Mouse (Mus musculus): Measurements from ENCODE around the gene Ssxb2. TPM values are rescaled to one million over a fixed set of nuclear protein-coding genes. Genes with fewer than 3 reads are reported as not detected.
"Not testable (repeated sequence)": the region's sequence is repeated elsewhere in the genome, so short reads cannot be mapped to it uniquely, and the experiment has no call there.

Ssxb2 gene
- not detected for total RNA-seq (2022)

- not testable (repeated sequence) for DNase-seq (ENCODE audit: low spot score in 2 of 2)
These were observed at the start of gene Ssxb2 for GRCm38 (mm10) chrX:8461626-8462025. TSS of gene Ssxb2 (minus strand) at chrX:8461726.

- DNase-seq (ENCODE audit: low spot score in 2 of 2) = not testable (repeated sequence)
These were observed 48.5 kb downstream of the Ssxb2 start, which contains the start of gene Ssxb1 for GRCm38 (mm10) chrX:8413005-8413404. TSS of gene Ssxb1 (plus strand) at chrX:8413305.

Other genes with a start within 250 kb of the Ssxb2 start
- 10 to 100 TPM; 21.8 to 24.3 (median 23.1) TPM for gene Ftsj1, start 209.3 kb downstream of the Ssxb2 start, total RNA-seq (2022)
- 1 to 10 TPM; 3.0 to 4.2 (median 3.7) TPM for gene Slc38a5, start 190.6 kb downstream of the Ssxb2 start, total RNA-seq (2022)
- not detected for gene Ssxb10, start 134.3 kb downstream of the Ssxb2 start, total RNA-seq (2022)
- not detected for gene Ssxb9, start 94.7 kb downstream of the Ssxb2 start, total RNA-seq (2022)
- not detected for gene Ssxb1, start 48.4 kb downstream of the Ssxb2 start, total RNA-seq (2022)
- gene Gm14459, start 63.2 kb upstream of the Ssxb2 start, total RNA-seq (2022) = not detected
- not detected for gene Ssxb6, start 86.5 kb upstream of the Ssxb2 start, total RNA-seq (2022)
- not detected for gene Ssxb3, start 130.1 kb upstream of the Ssxb2 start, total RNA-seq (2022)
- not detected for gene Ssxb8, start 229.1 kb upstream of the Ssxb2 start, total RNA-seq (2022)

Data from left cerebral cortex, adult 8-10 months (tissue).